Mouse (Mus musculus) left cerebral cortex, postnatal 25 days (tissue): ENCODE data around the gene C1qtnf6. TPM values are rescaled to one million over a fixed set of nuclear protein-coding genes. Genes with fewer than 3 reads are reported as not detected.

Source experiments
- DNase-seq, 2 experiments: peaks; one replicate each; pipeline ENCODE4 v3.0.0; 2022; ENCODE audit warnings: low spot score in 2 of 2, mixed read lengths in 1 of 2
- intact Hi-C: fragments of 180-260 bp; cut with DNase I; formaldehyde crosslinking; loops from one replicate; pipeline ENCODE4 v1.15.1; 2025
- total RNA-seq, 2 experiments: library from RNA; stranded (reverse); gene quantifications; 2 replicates each; pipeline ENCODE4 v1.2.3; 2021

C1qtnf6 gene
- total RNA-seq, 2 experiments from 2014 or later, result 3.2 to 3.3 TPM

GRCm38 (mm10) chr15:78547415-78548335 is 16.5 kb upstream of the C1qtnf6 start:
- DNase-seq, result no peak
- intact Hi-C loops, result loop anchor here (2.0 to 10.0 kb wide), 2 partner anchors 99 to 193 kb away; no protein-coding TSS in a partner anchor

GRCm38 (mm10) chr15:78546060-78546459 is 14.8 kb upstream of the C1qtnf6 start:
- no peak for DNase-seq
- intact Hi-C loops, result loop anchor here (2.0 to 10.0 kb wide), 2 partner anchors 97 to 191 kb away; no protein-coding TSS in a partner anchor

GRCm38 (mm10) chr15:78544561-78545001 is 13.4 kb upstream of the C1qtnf6 start, which contains the start of gene Sstr3:
Sstr3 (minus strand) TSS chr15:78544685.
- intact Hi-C loops, result loop anchor here (1.0 to 10.0 kb wide), 4 partner anchors 36 to 190 kb away; no protein-coding TSS in a partner anchor
- DNase-seq, result peak in 1 of 2 experiments; percentile 86

DNA sequence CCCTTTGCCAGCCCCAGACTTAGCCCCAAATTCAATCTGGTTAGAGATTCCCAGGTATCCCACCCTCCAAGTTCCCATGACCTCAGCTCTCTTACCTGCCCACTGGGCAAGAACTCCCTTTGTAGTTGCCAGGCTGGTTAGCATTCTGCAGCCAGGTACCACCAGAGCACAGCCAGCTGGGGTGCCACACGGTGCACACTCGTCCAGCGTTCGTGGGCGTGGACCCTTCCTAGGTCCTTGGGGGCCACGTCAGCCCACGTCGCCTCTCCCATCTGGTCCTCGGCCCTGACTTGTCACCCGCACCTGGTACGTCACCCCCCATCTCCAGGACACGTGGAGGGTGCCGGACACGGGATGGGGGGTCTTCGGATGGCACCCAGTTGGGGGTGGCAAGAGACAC is 12.8 kb upstream of the C1qtnf6 start:
- intact Hi-C loops, result loop anchor here (1.0 to 10.0 kb wide), 4 partner anchors 36 to 189 kb away; no protein-coding TSS in a partner anchor
- no peak for DNase-seq

DNA sequence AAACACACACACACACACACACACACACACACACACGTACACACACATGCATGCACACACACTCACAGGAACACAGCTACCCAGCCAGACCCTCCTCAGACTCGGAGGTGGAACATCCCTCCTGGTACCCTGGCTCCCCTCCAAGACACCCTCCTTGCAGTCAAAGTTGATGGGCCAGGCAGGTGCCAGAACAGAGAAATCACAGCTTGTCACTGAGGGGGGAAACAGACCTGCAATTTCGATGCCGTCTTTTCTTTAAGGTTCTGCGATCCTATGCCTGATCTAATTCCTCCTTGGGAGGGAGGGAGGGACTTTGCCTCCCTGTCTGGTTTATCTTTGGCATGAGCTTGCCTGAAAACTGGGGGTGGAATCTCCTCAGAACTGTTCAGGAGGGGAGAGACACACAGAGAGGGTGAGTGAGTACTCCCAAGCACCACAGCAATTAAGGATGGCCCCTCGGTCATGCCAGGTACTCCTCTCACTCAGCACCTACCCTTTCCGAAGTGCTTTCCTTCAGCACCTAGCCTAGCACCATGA is 11.6 kb upstream of the C1qtnf6 start:
- intact Hi-C loops, result loop anchor here (10.0 kb wide), 1 partner anchor 188 kb away; no protein-coding TSS in a partner anchor
- peak in 1 of 2 experiments; percentile 82 for DNase-seq

- intact Hi-C loops, result loop anchor here (10.0 kb wide), 1 partner anchor 187 kb away; no protein-coding TSS in a partner anchor
- peak in 1 of 2 experiments; percentile 29 for DNase-seq
Observed at GRCm38 (mm10) chr15:78542098-78542766, 11.0 kb upstream of the C1qtnf6 start.

GRCm38 (mm10) chr15:78541606-78542005 is 10.4 kb upstream of the C1qtnf6 start:
- DNase-seq, result peak in 1 of 2 experiments; percentile 47
- intact Hi-C loops, result loop anchor here (10.0 kb wide), 1 partner anchor 187 kb away; no protein-coding TSS in a partner anchor

- intact Hi-C loops, result loop anchor here (10.0 kb wide), 1 partner anchor 186 kb away; no protein-coding TSS in a partner anchor
Observed at GRCm38 (mm10) chr15:78541036-78541435, 9.8 kb upstream of the C1qtnf6 start.

GRCm38 (mm10) chr15:78535723-78536421 is 4.7 kb upstream of the C1qtnf6 start:
- intact Hi-C loops, result no loop called here
- no peak for DNase-seq

More at GRCm38 (mm10) chr15:78541036-78541435, 9.8 kb upstream of the C1qtnf6 start:
- DNase-seq, result peak in 1 of 2 experiments; percentile 74

DNA sequence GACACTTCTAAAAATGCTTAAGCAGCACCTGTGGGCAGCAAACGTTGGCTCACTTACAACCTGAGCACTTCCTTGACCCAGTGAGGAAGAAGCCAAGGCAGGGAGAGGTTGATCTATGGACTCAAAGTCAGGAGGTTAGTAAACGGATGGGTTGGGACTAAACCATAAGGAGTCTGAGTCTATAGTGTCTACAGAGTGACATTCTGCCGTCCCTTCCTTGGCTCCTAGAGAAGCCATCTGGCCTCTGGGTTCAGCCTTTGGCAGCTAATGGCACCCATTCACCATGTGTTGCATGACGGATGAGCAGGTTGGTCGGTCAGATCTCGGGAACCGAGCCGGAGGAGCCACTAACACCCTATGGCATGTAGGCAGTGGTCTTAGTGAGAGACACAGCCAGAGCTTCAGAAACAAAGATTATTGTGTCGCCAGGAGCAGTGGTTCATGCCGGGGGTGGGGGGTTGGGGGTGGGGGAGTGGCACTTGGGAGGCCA is 2.2 kb upstream of the C1qtnf6 start:
- no peak for DNase-seq
- intact Hi-C loops, result loop anchor here (2.0 to 5.0 kb wide), 2 partner anchors 19 to 86 kb away; no protein-coding TSS in a partner anchor

DNA sequence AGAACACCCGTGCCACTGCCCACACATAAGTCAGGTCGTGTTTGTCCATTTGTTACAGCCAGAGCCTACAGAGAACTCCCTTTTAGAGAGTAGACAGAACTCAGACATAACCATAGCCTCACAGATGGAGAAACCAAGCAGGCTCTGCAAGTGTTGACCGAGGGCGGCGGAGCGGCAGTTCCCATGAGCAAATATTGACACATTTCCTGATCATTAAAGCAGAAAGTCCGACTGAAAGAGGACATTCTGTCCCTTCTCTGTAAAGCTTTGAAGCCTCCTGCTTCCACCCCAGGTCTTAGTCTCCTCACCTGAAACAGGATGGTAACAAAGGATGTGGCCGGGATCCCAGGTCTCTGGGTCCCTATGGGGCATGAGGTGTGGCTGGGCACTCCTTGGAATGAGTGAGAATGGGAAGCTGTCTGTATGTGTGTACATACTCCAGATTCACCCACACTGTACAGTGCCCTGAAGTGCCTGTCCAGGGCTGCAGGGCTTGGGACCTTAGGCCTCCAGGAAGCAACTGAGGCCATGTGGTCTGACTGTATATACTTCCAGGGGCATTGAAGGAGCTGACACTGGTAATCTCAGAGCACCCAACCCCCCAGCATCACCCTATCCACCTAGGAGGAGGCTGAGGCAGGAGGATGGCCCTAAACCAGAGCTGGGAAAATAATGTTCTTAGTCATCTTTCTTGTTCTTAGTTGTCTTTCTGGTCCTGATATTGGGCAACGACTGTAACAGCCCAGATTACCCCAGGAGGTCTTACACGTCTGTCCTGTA is 1.5 kb upstream of the C1qtnf6 start:
- intact Hi-C loops, result loop anchor here (2.0 to 5.0 kb wide), 2 partner anchors 18 to 85 kb away; no protein-coding TSS in a partner anchor
- no peak for DNase-seq

DNA sequence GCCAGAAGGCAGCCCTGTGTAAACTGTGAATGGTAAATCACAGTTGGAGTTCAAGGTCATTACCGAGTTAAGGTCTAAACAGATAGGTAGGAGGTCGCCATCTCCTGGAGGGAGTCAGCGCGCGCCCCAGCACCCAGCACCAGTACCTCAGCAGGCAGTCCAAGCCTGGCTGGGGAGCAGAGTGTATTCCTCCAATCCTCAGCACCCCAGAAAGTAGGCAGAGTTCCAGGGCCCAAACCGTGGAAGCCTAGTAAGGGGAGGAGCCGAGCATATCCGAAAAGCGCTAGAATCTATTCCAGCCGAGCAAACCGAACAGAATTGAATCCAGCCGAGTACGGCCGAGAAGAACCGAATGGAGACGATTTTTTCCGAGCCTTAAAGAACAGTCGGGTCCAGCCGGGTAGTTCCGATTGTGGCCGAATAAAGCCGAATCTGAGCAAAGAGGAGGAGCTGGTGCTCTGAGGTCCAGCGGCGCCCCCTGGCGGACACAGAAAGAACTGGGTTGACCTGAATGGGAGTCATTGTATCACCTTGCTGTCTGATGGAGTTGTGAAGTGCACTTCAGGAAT is 769 bp upstream of the C1qtnf6 start:
- peak; percentile 100 for DNase-seq
- intact Hi-C loops, result loop anchor here (2.0 to 5.0 kb wide), 2 partner anchors 17 to 85 kb away; no protein-coding TSS in a partner anchor

- DNase-seq, result no peak
- intact Hi-C loops, result loop anchor here (5.0 kb wide), 1 partner anchor 84 kb away; no protein-coding TSS in a partner anchor
Observed at GRCm38 (mm10) chr15:78531451-78531720, 170 bp upstream of the C1qtnf6 start.

- no peak for DNase-seq
- intact Hi-C loops, result loop anchor here (5.0 kb wide), 1 partner anchor 83 kb away; no protein-coding TSS in a partner anchor
Observed at GRCm38 (mm10) chr15:78530141-78530540, 1.1 kb downstream of the C1qtnf6 start.

GRCm38 (mm10) chr15:78529428-78529990 is 1.7 kb downstream of the C1qtnf6 start:
- intact Hi-C loops, result no loop called here
- peak; percentile 57 to 84 for DNase-seq

- DNase-seq, result no peak
- intact Hi-C loops, result no loop called here
Observed at GRCm38 (mm10) chr15:78528726-78529411, 2.3 kb downstream of the C1qtnf6 start.

DNA sequence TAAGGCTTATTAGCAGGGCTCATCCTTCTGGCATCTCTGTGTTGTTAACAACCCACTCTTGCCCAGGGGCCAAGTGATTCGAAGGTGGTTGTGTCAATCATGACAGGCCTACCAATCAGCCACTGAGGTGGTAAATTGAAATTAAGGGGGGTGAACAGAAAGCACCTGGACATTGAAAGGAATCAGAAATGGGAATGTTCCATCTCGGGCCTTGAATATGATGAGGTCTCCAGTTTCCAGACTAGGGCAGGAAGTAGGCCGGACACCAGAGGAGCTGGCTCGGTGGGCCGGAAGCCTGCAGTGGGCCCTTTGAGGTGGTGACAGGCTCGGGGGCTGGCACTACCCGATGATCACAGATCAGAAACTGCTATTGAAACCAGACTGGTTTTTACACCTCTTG is 3.2 kb downstream of the C1qtnf6 start:
- DNase-seq, result peak; percentile 64 to 70
- intact Hi-C loops, result no loop called here
